Mouse (Mus musculus): Measurements from ENCODE around the gene Gtf2f2. TPM values are rescaled to one million over a fixed set of nuclear protein-coding genes. Genes with fewer than 3 reads are reported as not detected.
"Not testable (repeated sequence)": the region's sequence is repeated elsewhere in the genome, so short reads cannot be mapped to it uniquely, and the experiment has no call there.

Gtf2f2 gene
- polyA plus RNA-seq, 1 experiment from 2014 or later, result 25.4 TPM

DNA sequence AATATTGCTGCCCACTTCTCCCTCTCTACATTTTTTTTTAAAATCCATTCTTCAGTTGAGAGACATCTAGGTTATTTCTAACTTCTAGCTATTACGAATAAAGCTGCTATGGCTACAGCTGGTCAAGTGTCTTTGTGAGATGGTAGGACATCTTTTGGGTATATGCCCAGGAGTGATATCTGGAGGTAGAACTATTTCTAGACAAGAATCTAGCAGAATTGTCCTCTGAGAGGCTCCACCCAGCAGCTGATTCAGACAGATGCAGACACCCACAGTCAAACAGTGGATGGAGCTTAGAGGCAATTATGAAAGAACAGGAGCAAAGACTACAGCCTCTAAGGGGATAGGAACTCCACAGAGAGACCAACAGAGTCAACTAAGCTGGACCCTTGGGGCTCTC, 69.2 kb downstream of the Gtf2f2 start:
- H3K4me2 ChIP-seq (ENCODE audit: low read length), result no peak overlapping the region
- no peaks in the 10 kb centered on the region for H3K4me1 ChIP-seq (ENCODE audit: control insufficient read depth in 2 of 2, insufficient read depth in 2 of 2, low read length in 2 of 2)
- no peak overlapping the region for H3K9ac ChIP-seq (ENCODE audit: low read length)
- WGBS, result 91% methylated on average over 1 of the region's 1 CpGs
- no peak overlapping the region for H3K27ac ChIP-seq (replicated peaks in 1 of 2; ENCODE audit: control insufficient read depth in 1 of 2, insufficient read depth in 1 of 2, low read depth in 2 of 2, low read length in 2 of 2)
- no peaks in the 10 kb centered on the region for H3K27me3 ChIP-seq (ENCODE audit: control insufficient read depth, insufficient read depth, low read length)
- H3K4me3 ChIP-seq (ENCODE audit: control insufficient read depth in 1 of 2, insufficient read depth in 1 of 2, low read depth in 1 of 2, low read length in 2 of 2), result no peak overlapping the region
- no peak for ATAC-seq (ENCODE audit: insufficient number of reproducible peaks, insufficient read depth, low FRiP score, low read depth)
- no peaks in the 10 kb centered on the region for H3K9me3 ChIP-seq (ENCODE audit: control insufficient read depth, low read length)
- H3K36me3 ChIP-seq (ENCODE audit: control insufficient read depth, insufficient read depth, low read length), result no peaks in the 10 kb centered on the region

- H3K9me3 ChIP-seq (ENCODE audit: control insufficient read depth, low read length), result no peaks in the 10 kb centered on the region
- H3K27me3 ChIP-seq (ENCODE audit: control insufficient read depth, insufficient read depth, low read length), result no peaks in the 10 kb centered on the region
- no peak overlapping the region for H3K27ac ChIP-seq (replicated peaks in 1 of 2; ENCODE audit: control insufficient read depth in 1 of 2, insufficient read depth in 1 of 2, low read depth in 2 of 2, low read length in 2 of 2)
- WGBS, result 81% methylated on average over 1 of the region's 1 CpGs
- H3K4me2 ChIP-seq (ENCODE audit: low read length), result no peak overlapping the region
- no peak for ATAC-seq (ENCODE audit: insufficient number of reproducible peaks, insufficient read depth, low FRiP score, low read depth)
- H3K4me1 ChIP-seq (ENCODE audit: control insufficient read depth in 2 of 2, insufficient read depth in 2 of 2, low read length in 2 of 2), result no peaks in the 10 kb centered on the region
- H3K9ac ChIP-seq (ENCODE audit: low read length), result no peak overlapping the region
- H3K36me3 ChIP-seq (ENCODE audit: control insufficient read depth, insufficient read depth, low read length), result no peaks in the 10 kb centered on the region
- H3K4me3 ChIP-seq (ENCODE audit: control insufficient read depth in 1 of 2, insufficient read depth in 1 of 2, low read depth in 1 of 2, low read length in 2 of 2), result no peak overlapping the region
These were observed 73.0 kb downstream of the Gtf2f2 start for GRCm38 (mm10) chr14:75937714-75938113.

GRCm38 (mm10) chr14:75934359-75934758, 76.3 kb downstream of the Gtf2f2 start:
- H3K4me3 ChIP-seq (ENCODE audit: control insufficient read depth in 1 of 2, insufficient read depth in 1 of 2, low read depth in 1 of 2, low read length in 2 of 2), result no peak overlapping the region
- no peaks in the 10 kb centered on the region for H3K27me3 ChIP-seq (ENCODE audit: control insufficient read depth, insufficient read depth, low read length)
- no peak overlapping the region for H3K27ac ChIP-seq (replicated peaks in 1 of 2; ENCODE audit: control insufficient read depth in 1 of 2, insufficient read depth in 1 of 2, low read depth in 2 of 2, low read length in 2 of 2)
- no peaks in the 10 kb centered on the region for H3K4me1 ChIP-seq (ENCODE audit: control insufficient read depth in 2 of 2, insufficient read depth in 2 of 2, low read length in 2 of 2)
- H3K4me2 ChIP-seq (ENCODE audit: low read length), result no peak overlapping the region
- 90% methylated on average over 2 of the region's 2 CpGs for WGBS
- H3K9ac ChIP-seq (ENCODE audit: low read length), result no peak overlapping the region
- H3K36me3 ChIP-seq (ENCODE audit: control insufficient read depth, insufficient read depth, low read length), result no peaks in the 10 kb centered on the region
- H3K9me3 ChIP-seq (ENCODE audit: control insufficient read depth, low read length), result no peaks in the 10 kb centered on the region
- no peak for ATAC-seq (ENCODE audit: insufficient number of reproducible peaks, insufficient read depth, low FRiP score, low read depth)

DNA sequence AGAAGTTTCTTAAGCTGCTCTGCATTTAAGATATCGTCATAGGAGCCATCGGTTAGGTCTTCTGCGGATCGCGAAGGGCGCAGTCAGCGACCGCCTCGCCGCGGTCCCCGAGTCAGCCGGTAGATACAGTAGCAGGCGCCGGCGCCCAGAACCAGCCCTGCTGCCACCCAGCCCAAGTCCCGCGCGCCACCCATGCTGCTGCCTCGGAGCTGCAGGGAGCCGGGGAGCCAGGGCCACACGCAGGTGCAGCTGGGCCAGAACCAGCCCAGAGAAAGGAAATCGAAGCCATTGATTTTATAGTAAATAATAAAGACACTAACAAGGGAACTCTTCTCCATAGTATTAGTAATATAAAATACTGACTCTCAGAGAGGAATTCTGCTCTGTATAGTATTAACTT, 79.4 kb downstream of the Gtf2f2 start:
- no peak for ATAC-seq (ENCODE audit: insufficient number of reproducible peaks, insufficient read depth, low FRiP score, low read depth)
- H3K36me3 ChIP-seq (ENCODE audit: control insufficient read depth, insufficient read depth, low read length), result no peaks in the 10 kb centered on the region

GRCm38 (mm10) chr14:75929713-75930112, 81.0 kb downstream of the Gtf2f2 start:
- 90% methylated on average over 8 of the region's 8 CpGs for WGBS
- not testable (repeated sequence) for H3K27ac ChIP-seq (replicated peaks in 1 of 2; ENCODE audit: control insufficient read depth in 1 of 2, insufficient read depth in 1 of 2, low read depth in 2 of 2, low read length in 2 of 2); H3K4me3 ChIP-seq (ENCODE audit: control insufficient read depth in 1 of 2, insufficient read depth in 1 of 2, low read depth in 1 of 2, low read length in 2 of 2); H3K36me3 ChIP-seq (ENCODE audit: control insufficient read depth, insufficient read depth, low read length); ATAC-seq (ENCODE audit: insufficient number of reproducible peaks, insufficient read depth, low FRiP score, low read depth); H3K9me3 ChIP-seq (ENCODE audit: control insufficient read depth, low read length); H3K27me3 ChIP-seq (ENCODE audit: control insufficient read depth, insufficient read depth, low read length); H3K9ac ChIP-seq (ENCODE audit: low read length); H3K4me2 ChIP-seq (ENCODE audit: low read length); H3K4me1 ChIP-seq (ENCODE audit: control insufficient read depth in 2 of 2, insufficient read depth in 2 of 2, low read length in 2 of 2)

More for the DNA sequence above, 79.4 kb downstream of the Gtf2f2 start:
- Histone ChIP-seq H3K4me1 (ENCODE audit: control insufficient read depth in 2 of 2, insufficient read depth in 2 of 2, low read length in 2 of 2) (no peaks in the 10 kb centered on the region), H3K9ac (ENCODE audit: low read length) (no peak overlapping the region), H3K27me3 (ENCODE audit: control insufficient read depth, insufficient read depth, low read length) (no peaks in the 10 kb centered on the region), H3K4me2 (ENCODE audit: low read length) (no peak overlapping the region), H3K4me3 (ENCODE audit: control insufficient read depth in 1 of 2, insufficient read depth in 1 of 2, low read depth in 1 of 2, low read length in 2 of 2) (no peak overlapping the region), H3K9me3 (ENCODE audit: control insufficient read depth, low read length) (no peaks in the 10 kb centered on the region), H3K27ac (replicated peaks in 1 of 2; ENCODE audit: control insufficient read depth in 1 of 2, insufficient read depth in 1 of 2, low read depth in 2 of 2, low read length in 2 of 2) (no peak overlapping the region)
- 94% methylated on average over 23 of the region's 23 CpGs for WGBS

DNA sequence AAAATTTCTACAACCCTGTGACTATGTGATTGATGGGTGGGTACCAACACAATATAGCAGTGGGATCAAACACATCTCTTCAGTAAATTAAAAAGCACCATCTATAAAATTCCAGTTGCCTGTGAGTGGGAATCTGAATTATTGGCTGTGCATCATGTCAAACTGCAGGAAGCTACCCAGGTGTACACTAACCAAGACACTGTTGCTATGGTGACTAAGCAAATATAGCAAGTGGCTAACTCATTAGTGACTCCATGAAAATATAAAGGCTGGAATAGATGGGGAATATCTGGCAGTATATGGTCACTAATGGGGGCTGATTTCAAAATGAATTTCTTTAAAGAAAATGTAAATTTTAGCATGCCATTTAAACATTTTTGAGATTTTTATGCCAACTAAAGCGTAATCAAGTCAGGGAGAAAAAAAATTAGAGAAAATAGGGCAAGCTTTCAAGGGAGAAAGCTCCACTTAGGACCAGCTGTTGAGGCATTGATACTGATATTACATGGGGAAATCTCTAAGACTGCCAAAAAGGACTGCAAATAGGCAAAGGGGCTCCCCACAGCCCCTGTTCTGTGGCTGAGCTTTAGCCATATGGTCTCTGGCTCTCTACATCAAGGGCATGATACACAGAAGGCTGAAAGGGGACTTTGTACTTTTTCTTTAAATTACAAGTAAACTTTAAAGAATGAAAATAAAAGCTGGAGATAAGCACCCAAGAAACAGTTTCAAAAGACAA, 87.2 kb downstream of the Gtf2f2 start:
- H3K9me3 ChIP-seq (ENCODE audit: control insufficient read depth, low read length), result no peaks in the 10 kb centered on the region
- no peaks in the 10 kb centered on the region for H3K27me3 ChIP-seq (ENCODE audit: control insufficient read depth, insufficient read depth, low read length)
- ATAC-seq (ENCODE audit: insufficient number of reproducible peaks, insufficient read depth, low FRiP score, low read depth), result no peak
- no peak overlapping the region for H3K27ac ChIP-seq (replicated peaks in 1 of 2; ENCODE audit: control insufficient read depth in 1 of 2, insufficient read depth in 1 of 2, low read depth in 2 of 2, low read length in 2 of 2)
- 94% methylated on average over 1 of the region's 1 CpGs for WGBS
- H3K4me3 ChIP-seq (ENCODE audit: control insufficient read depth in 1 of 2, insufficient read depth in 1 of 2, low read depth in 1 of 2, low read length in 2 of 2), result no peak overlapping the region
- H3K36me3 ChIP-seq (ENCODE audit: control insufficient read depth, insufficient read depth, low read length), result no peaks in the 10 kb centered on the region
- H3K4me2 ChIP-seq (ENCODE audit: low read length), result no peak overlapping the region
- no peak overlapping the region for H3K9ac ChIP-seq (ENCODE audit: low read length)
- no peaks in the 10 kb centered on the region for H3K4me1 ChIP-seq (ENCODE audit: control insufficient read depth in 2 of 2, insufficient read depth in 2 of 2, low read length in 2 of 2)

DNA sequence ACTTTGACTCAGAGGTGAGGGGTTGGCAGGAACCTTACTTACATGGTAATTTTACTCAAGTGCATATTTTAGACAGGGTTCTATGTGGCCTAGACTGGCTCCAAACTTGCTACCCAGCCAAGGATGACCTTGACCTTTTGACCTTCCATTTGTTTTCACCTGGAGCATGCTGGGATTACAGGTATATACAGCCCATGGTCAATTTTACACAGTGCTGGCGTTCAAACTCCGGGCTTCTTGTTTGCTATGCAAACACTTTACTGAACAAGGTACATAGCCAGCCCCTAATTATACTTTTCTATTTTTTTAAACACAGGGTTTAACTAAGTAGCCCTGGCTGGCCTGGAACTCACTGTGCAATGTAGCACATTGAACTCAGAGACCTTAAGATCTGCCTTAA, 98.0 kb downstream of the Gtf2f2 start:
- WGBS, result 97% methylated on average over 2 of the region's 2 CpGs
- H3K4me1 ChIP-seq (ENCODE audit: control insufficient read depth in 2 of 2, insufficient read depth in 2 of 2, low read length in 2 of 2), result no peaks in the 10 kb centered on the region; a peak in 1 of 4 replicates
- no peak overlapping the region for H3K27ac ChIP-seq (replicated peaks in 1 of 2; ENCODE audit: control insufficient read depth in 1 of 2, insufficient read depth in 1 of 2, low read depth in 2 of 2, low read length in 2 of 2)
- no peak overlapping the region for H3K9ac ChIP-seq (ENCODE audit: low read length)
- no peaks in the 10 kb centered on the region for H3K27me3 ChIP-seq (ENCODE audit: control insufficient read depth, insufficient read depth, low read length)
- ATAC-seq (ENCODE audit: insufficient number of reproducible peaks, insufficient read depth, low FRiP score, low read depth), result no peak
- 0 out of 2 replicates have a peak, but pooled peaks cover 8% of the 10 kb centered on the region for H3K36me3 ChIP-seq (ENCODE audit: control insufficient read depth, insufficient read depth, low read length)
- no peak overlapping the region for H3K4me3 ChIP-seq (ENCODE audit: control insufficient read depth in 1 of 2, insufficient read depth in 1 of 2, low read depth in 1 of 2, low read length in 2 of 2)
- H3K4me2 ChIP-seq (ENCODE audit: low read length), result no peak overlapping the region
- no peaks in the 10 kb centered on the region for H3K9me3 ChIP-seq (ENCODE audit: control insufficient read depth, low read length)

DNA sequence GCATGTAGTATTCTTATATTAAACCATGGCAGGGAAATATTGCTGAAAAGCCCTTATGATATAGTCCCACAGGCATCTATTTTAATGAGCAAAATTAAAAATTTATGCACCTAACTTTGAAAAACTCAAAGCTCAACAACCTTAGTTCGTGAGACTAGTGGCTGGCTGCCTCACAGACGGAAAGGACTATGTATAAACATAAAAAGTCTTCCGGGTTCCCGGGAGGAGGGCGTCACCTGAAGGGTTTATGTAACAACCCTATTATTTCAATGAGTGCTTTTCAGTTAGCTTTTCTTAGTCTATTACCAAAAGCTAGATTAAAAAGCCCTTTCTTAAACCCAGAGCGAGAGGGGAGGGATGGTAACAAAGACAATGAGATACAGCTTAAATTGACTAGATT, 98.7 kb downstream of the Gtf2f2 start:
- Histone ChIP-seq H3K27me3 (ENCODE audit: control insufficient read depth, insufficient read depth, low read length) (no peaks in the 10 kb centered on the region), H3K4me3 (ENCODE audit: control insufficient read depth in 1 of 2, insufficient read depth in 1 of 2, low read depth in 1 of 2, low read length in 2 of 2) (no peak overlapping the region), H3K9me3 (ENCODE audit: control insufficient read depth, low read length) (no peaks in the 10 kb centered on the region), H3K4me2 (ENCODE audit: low read length) (no peak overlapping the region), H3K36me3 (ENCODE audit: control insufficient read depth, insufficient read depth, low read length) (0 out of 2 replicates have a peak, but pooled peaks cover 7% of the 10 kb centered on the region), H3K27ac (replicated peaks in 1 of 2; ENCODE audit: control insufficient read depth in 1 of 2, insufficient read depth in 1 of 2, low read depth in 2 of 2, low read length in 2 of 2) (no peak overlapping the region), H3K4me1 (ENCODE audit: control insufficient read depth in 2 of 2, insufficient read depth in 2 of 2, low read length in 2 of 2) (no peaks in the 10 kb centered on the region; a peak in 1 of 4 replicates), H3K9ac (ENCODE audit: low read length) (no peak overlapping the region)
- ATAC-seq (ENCODE audit: insufficient number of reproducible peaks, insufficient read depth, low FRiP score, low read depth), result no peak
- WGBS, result 93% methylated on average over 6 of the region's 6 CpGs

Data from heart, embryonic 14.5 days (tissue).